Mouse (Mus musculus) lung, postnatal 0 days (tissue): ENCODE measurements around the gene Sidt1.

Experiments used
- CTCF ChIP-seq: IDR thresholded peaks from 2 replicates; pipeline ENCODE4 v1.5.1; 2016; ENCODE audit warnings: antibody characterized with exemption, mild to moderate bottlenecking
- EP300 ChIP-seq: IDR thresholded peaks from 2 replicates; pipeline ENCODE4 v1.6.1; 2016; ENCODE audit warnings: antibody characterized with exemption, mild to moderate bottlenecking, control low read depth

GRCm38 (mm10) chr16:44265562-44265961, 67.4 kb downstream of the Sidt1 start:
- no peak for TF ChIP-seq CTCF
- no peak for TF ChIP-seq EP300
